Mouse (Mus musculus) adrenal gland, adult 2 months (tissue): ENCODE measurements around the gene Traf7. TPM values are rescaled to one million over a fixed set of nuclear protein-coding genes. Genes with fewer than 3 reads are reported as not detected.

Experiments
- DNase-seq: peaks from one replicate; pipeline ENCODE4 v3.0.0; 2021
- polyA plus RNA-seq: library from polyadenylated mRNA; depleted of rRNA; stranded (reverse); fragments of >200 nt; gene quantifications from 2 replicates; pipeline ENCODE4 v1.2.3, GENCODE M21; 2012; rRNA removed
- total RNA-seq, 2 experiments: library from RNA; stranded (reverse); gene quantifications; 2 replicates each; pipeline ENCODE4 v1.2.3; 2021

The Traf7 gene
- total and polyA plus RNA-seq, 3 experiments = 91.4 to 167 (median 105) TPM

- no peak for DNase-seq
Observed at GRCm38 (mm10) chr17:24477053-24477984, 50.4 kb downstream of the Traf7 start.

GRCm38 (mm10) chr17:24476022-24476776, 51.5 kb downstream of the Traf7 start:
- DNase-seq = no peak

GRCm38 (mm10) chr17:24475586-24475985, 52.2 kb downstream of the Traf7 start:
- DNase-seq = no peak

- no peak for DNase-seq
Observed at GRCm38 (mm10) chr17:24474557-24474956, 53.2 kb downstream of the Traf7 start.

GRCm38 (mm10) chr17:24473612-24474275, 54.0 kb downstream of the Traf7 start, which contains the start of gene Bricd5:
Bricd5 (plus strand) TSS chr17:24473884.
- DNase-seq = no peak

- peak; percentile 90 for DNase-seq
Observed at GRCm38 (mm10) chr17:24472512-24472911, 55.2 kb downstream of the Traf7 start.

GRCm38 (mm10) chr17:24470701-24471527, 56.8 kb downstream of the Traf7 start:
- peak; percentile 79 for DNase-seq

- DNase-seq = peak; percentile 99
Observed at GRCm38 (mm10) chr17:24469910-24470602, 57.7 kb downstream of the Traf7 start, which contains the start of the genes E4f1 and Pgp. E4f1 (minus strand) TSS chr17:24470313. Pgp (plus strand) TSS chr17:24470392.

GRCm38 (mm10) chr17:24469336-24469909, 58.3 kb downstream of the Traf7 start:
- no peak for DNase-seq

- DNase-seq = no peak
Observed at GRCm38 (mm10) chr17:24468636-24469246, 59.0 kb downstream of the Traf7 start.

- no peak for DNase-seq
Observed at GRCm38 (mm10) chr17:24463374-24464133, 64.2 kb downstream of the Traf7 start.

- no peak for DNase-seq
Observed at GRCm38 (mm10) chr17:24462932-24463331, 64.8 kb downstream of the Traf7 start.

- no peak for DNase-seq
Observed at GRCm38 (mm10) chr17:24461580-24461979, 66.2 kb downstream of the Traf7 start.

Other genes starting within 250 kb of the Traf7 start
- gene Abca17, start 176.9 kb downstream of the Traf7 start, total RNA-seq = under 1 TPM; 0.09 to 0.10 TPM
- not detected in 2 replicates for gene Abca17, start 176.9 kb downstream of the Traf7 start, polyA plus RNA-seq
- gene Abca3, start 176.0 kb downstream of the Traf7 start, total RNA-seq = 10 to 100 TPM; 22.8 to 24.0 TPM
- gene Abca3, start 176.0 kb downstream of the Traf7 start, polyA plus RNA-seq = 26.4 and 33.6 TPM in 2 replicates
- 10 to 100 TPM; 61.4 to 70.3 TPM for gene Rnps1, start 113.4 kb downstream of the Traf7 start, total RNA-seq
- 84.4 and 95.2 TPM in 2 replicates for gene Rnps1, start 113.4 kb downstream of the Traf7 start, polyA plus RNA-seq
- 100 to 1,000 TPM; 303 to 325 TPM for gene Eci1, start 101.3 kb downstream of the Traf7 start, total RNA-seq
- gene Eci1, start 101.3 kb downstream of the Traf7 start, polyA plus RNA-seq = 163 and 182 TPM in 2 replicates
- gene Dnase1l2, start 84.8 kb downstream of the Traf7 start, total RNA-seq = 1 to 10 TPM; 2.1 to 3.7 TPM
- gene Dnase1l2, start 84.8 kb downstream of the Traf7 start, polyA plus RNA-seq = 1.8 and 4.1 TPM in 2 replicates
- gene E4f1, start 57.6 kb downstream of the Traf7 start, total RNA-seq = 10 to 100 TPM; 17.0 to 21.8 TPM
- 57.5 and 59.5 TPM in 2 replicates for gene E4f1, start 57.6 kb downstream of the Traf7 start, polyA plus RNA-seq
- 100 to 1,000 TPM in 1 of 2 experiments, 10 to 100 TPM in 1; 65.0 to 104 TPM for gene Pgp, start 57.5 kb downstream of the Traf7 start, total RNA-seq
- gene Pgp, start 57.5 kb downstream of the Traf7 start, polyA plus RNA-seq = 254 TPM in 2 replicates
- gene Bricd5, start 54.1 kb downstream of the Traf7 start, total RNA-seq = under 1 TPM; 0.38 to 0.69 TPM
- gene Bricd5, start 54.1 kb downstream of the Traf7 start, polyA plus RNA-seq = 0.57 and 0.67 TPM in 2 replicates
- gene Mlst8, start 48.9 kb downstream of the Traf7 start, total RNA-seq = 10 to 100 TPM; 25.6 to 26.0 TPM
- gene Mlst8, start 48.9 kb downstream of the Traf7 start, polyA plus RNA-seq = 44.5 and 61.7 TPM in 2 replicates
- gene Caskin1, start 39.3 kb downstream of the Traf7 start, total RNA-seq = 10 to 100 TPM; 19.4 to 28.7 TPM
- gene Caskin1, start 39.3 kb downstream of the Traf7 start, polyA plus RNA-seq = 47.0 and 47.7 TPM in 2 replicates
- gene Rab26, start 6.3 kb upstream of the Traf7 start, total RNA-seq = 1 to 10 TPM in 1 of 2 experiments, under 1 TPM in 1; 0.98 to 1.8 TPM
- 0.65 and 1.1 TPM in 2 replicates for gene Rab26, start 6.3 kb upstream of the Traf7 start, polyA plus RNA-seq
- gene Pkd1, start 21.9 kb upstream of the Traf7 start, total RNA-seq = 10 to 100 TPM; 34.3 to 40.5 TPM
- gene Pkd1, start 21.9 kb upstream of the Traf7 start, polyA plus RNA-seq = 73.2 and 73.3 TPM in 2 replicates
- 100 to 1,000 TPM in 1 of 2 experiments, 10 to 100 TPM in 1; 83.5 to 110 TPM for gene Tsc2, start 104.7 kb upstream of the Traf7 start, total RNA-seq
- gene Tsc2, start 104.7 kb upstream of the Traf7 start, polyA plus RNA-seq = 160 and 180 TPM in 2 replicates
- 10 to 100 TPM in 1 of 2 experiments, 1 to 10 TPM in 1; 4.8 to 10.1 TPM for gene Nthl1, start 104.7 kb upstream of the Traf7 start, total RNA-seq
- 9.4 and 13.8 TPM in 2 replicates for gene Nthl1, start 104.7 kb upstream of the Traf7 start, polyA plus RNA-seq
- 10 to 100 TPM; 51.8 to 76.0 TPM for gene Slc9a3r2, start 122.4 kb upstream of the Traf7 start, total RNA-seq
- gene Slc9a3r2, start 122.4 kb upstream of the Traf7 start, polyA plus RNA-seq = 120 and 150 TPM in 2 replicates
- gene Npw, start 130.5 kb upstream of the Traf7 start, total RNA-seq = not detected
- 0.60 and 2.4 TPM in 2 replicates for gene Npw, start 130.5 kb upstream of the Traf7 start, polyA plus RNA-seq
- 10 to 100 TPM; 40.8 to 51.3 TPM for gene Zfp598, start 141.7 kb upstream of the Traf7 start, total RNA-seq
- gene Zfp598, start 141.7 kb upstream of the Traf7 start, polyA plus RNA-seq = 86.0 and 99.0 TPM in 2 replicates
- 1 to 10 TPM; 2.0 to 2.4 TPM for gene Syngr3, start 162.0 kb upstream of the Traf7 start, total RNA-seq
- 2.1 and 5.3 TPM in 2 replicates for gene Syngr3, start 162.0 kb upstream of the Traf7 start, polyA plus RNA-seq
- gene Gfer, start 168.2 kb upstream of the Traf7 start, total RNA-seq = 10 to 100 TPM; 37.7 to 41.6 TPM
- 40.7 and 43.1 TPM in 2 replicates for gene Gfer, start 168.2 kb upstream of the Traf7 start, polyA plus RNA-seq
- 1 to 10 TPM; 2.8 to 6.4 TPM for gene Noxo1, start 168.3 kb upstream of the Traf7 start, total RNA-seq
- 4.9 and 9.4 TPM in 2 replicates for gene Noxo1, start 168.3 kb upstream of the Traf7 start, polyA plus RNA-seq
- gene Tbl3, start 179.7 kb upstream of the Traf7 start, total RNA-seq = 10 to 100 TPM; 27.9 to 41.1 TPM
- gene Tbl3, start 179.7 kb upstream of the Traf7 start, polyA plus RNA-seq = 49.0 and 63.2 TPM in 2 replicates
- not detected for gene Rnf151, start 190.1 kb upstream of the Traf7 start, total RNA-seq
- gene Rnf151, start 190.1 kb upstream of the Traf7 start, polyA plus RNA-seq = 0.25 and 0.61 TPM in 2 replicates
- 100 to 1,000 TPM; 718 to 903 TPM for gene Rps2, start 190.2 kb upstream of the Traf7 start, total RNA-seq
- 2,302 and 2,907 TPM in 2 replicates for gene Rps2, start 190.2 kb upstream of the Traf7 start, polyA plus RNA-seq
- 100 to 1,000 TPM; 242 to 306 TPM for gene Ndufb10, start 196.5 kb upstream of the Traf7 start, total RNA-seq
- 277 and 298 TPM in 2 replicates for gene Ndufb10, start 196.5 kb upstream of the Traf7 start, polyA plus RNA-seq
- under 1 TPM in 1 of 2 experiments, not detected in 1; 0.28 TPM for gene Rpl3l, start 199.9 kb upstream of the Traf7 start, total RNA-seq
- gene Rpl3l, start 199.9 kb upstream of the Traf7 start, polyA plus RNA-seq = 0.17 TPM in 1 of 2 replicates, not detected in the other
- 100 to 1,000 TPM in 1 of 2 experiments, 10 to 100 TPM in 1; 95.7 to 101 TPM for gene Msrb1, start 208.7 kb upstream of the Traf7 start, total RNA-seq
- 108 and 118 TPM in 2 replicates for gene Msrb1, start 208.7 kb upstream of the Traf7 start, polyA plus RNA-seq
- 1 to 10 TPM; 1.8 to 1.9 TPM for gene Hs3st6, start 225.1 kb upstream of the Traf7 start, total RNA-seq
- gene Hs3st6, start 225.1 kb upstream of the Traf7 start, polyA plus RNA-seq = 7.5 TPM in 2 replicates